Mouse (Mus musculus): ENCODE results near the gene Bcr. TPM values are rescaled to one million over a fixed set of nuclear protein-coding genes. Genes with fewer than 3 reads are reported as not detected.

The Bcr gene
- 29.3 TPM for polyA plus RNA-seq (2014; fragmentation: Illumina TruSeq; extraction: RNeasy Lipid Tissue Mini Kit (QIAGEN cat#74804); ENCODE audit: low read depth, low replicate concordance)

DNA sequence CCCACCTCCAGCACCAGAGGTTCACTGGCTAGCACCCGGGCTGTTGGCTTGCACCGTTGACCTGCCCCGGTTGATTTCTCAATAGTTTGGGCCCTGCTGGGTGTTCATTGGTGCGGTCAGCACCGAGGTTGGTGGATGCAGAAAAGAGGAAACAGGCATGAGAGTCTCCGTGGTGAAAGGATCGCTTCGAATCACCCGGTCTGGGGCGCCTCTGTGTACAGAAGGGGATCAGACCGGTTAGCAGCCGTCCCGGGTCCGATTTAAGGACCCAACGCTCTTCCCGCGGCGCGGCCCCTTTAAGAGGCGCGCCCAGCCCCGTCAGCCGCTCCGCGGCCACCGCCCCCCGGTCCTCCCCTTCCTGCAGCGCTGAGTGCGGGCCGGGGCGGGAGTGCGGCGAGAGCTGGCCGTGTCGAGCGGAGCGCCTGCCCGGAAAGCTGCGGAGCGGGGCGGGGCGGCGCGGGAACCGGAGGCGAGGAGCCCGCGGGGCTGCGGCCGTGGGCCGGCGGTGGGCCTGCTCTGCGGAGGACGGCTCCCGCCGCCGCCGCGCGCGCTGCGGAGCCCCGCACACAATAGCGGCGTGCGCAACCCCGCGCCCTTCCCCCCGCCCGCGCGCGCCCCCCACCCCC, at the start of gene Bcr:
Bcr (plus strand) TSS at position 376 of the 626 bp plus-strand sequence.

GRCm38 (mm10) chr10:75032395-75032794, 28.0 kb upstream of the Bcr start, which contains the start of gene Rsph14:
Gene Rsph14 (minus strand): TSS chr10:75032586.

DNA sequence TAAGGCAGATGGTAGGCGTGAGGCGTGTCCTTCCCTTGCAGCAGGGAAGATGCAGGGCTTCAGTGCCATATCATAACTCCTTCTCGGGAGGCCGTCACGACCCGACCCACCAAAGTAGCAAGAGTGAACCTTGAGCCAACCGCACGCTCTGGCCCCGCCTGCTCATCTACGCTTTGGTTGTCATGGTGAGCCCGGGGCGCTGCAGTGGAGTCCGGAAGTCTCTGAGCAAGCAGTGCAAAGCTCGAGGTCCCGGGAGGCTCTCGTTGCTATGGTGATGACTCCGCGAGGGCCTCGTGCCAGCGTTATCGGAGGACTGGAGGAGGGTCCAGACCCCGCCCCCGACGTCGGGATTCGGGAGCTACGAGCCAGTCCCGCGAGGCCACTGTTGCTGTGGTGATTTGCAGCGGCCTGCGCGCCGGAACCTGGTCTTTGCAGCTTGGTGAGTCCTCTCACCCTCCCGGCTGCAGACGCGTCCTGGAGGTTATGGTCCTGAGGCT, 23.5 kb upstream of the Bcr start, which contains the start of gene Rab36:
Rab36 (plus strand) TSS at position 176 of the 497 bp plus-strand sequence.

GRCm38 (mm10) chr10:75211807-75212645, 151.6 kb downstream of the Bcr start, which contains the start of gene Specc1l:
Gene Specc1l (plus strand): TSS chr10:75212073.

Other genes with a start within 250 kb of the Bcr start
- gene Gnaz, start 93.4 kb upstream of the Bcr start, polyA plus RNA-seq (2014; fragmentation: Illumina TruSeq; extraction: RNeasy Lipid Tissue Mini Kit (QIAGEN cat#74804); ENCODE audit: low read depth, low replicate concordance), result 1.6 TPM
- gene Rsph14, start 28.0 kb upstream of the Bcr start, polyA plus RNA-seq (2014; fragmentation: Illumina TruSeq; extraction: RNeasy Lipid Tissue Mini Kit (QIAGEN cat#74804); ENCODE audit: low read depth, low replicate concordance), result not detected
- 5.2 TPM for gene Rab36, start 23.5 kb upstream of the Bcr start, polyA plus RNA-seq (2014; fragmentation: Illumina TruSeq; extraction: RNeasy Lipid Tissue Mini Kit (QIAGEN cat#74804); ENCODE audit: low read depth, low replicate concordance)
- 28.6 TPM for gene Specc1l, start 151.5 kb downstream of the Bcr start, polyA plus RNA-seq (2014; fragmentation: Illumina TruSeq; extraction: RNeasy Lipid Tissue Mini Kit (QIAGEN cat#74804); ENCODE audit: low read depth, low replicate concordance)